Mouse (Mus musculus): ENCODE results near the gene Gm37240.

DNA sequence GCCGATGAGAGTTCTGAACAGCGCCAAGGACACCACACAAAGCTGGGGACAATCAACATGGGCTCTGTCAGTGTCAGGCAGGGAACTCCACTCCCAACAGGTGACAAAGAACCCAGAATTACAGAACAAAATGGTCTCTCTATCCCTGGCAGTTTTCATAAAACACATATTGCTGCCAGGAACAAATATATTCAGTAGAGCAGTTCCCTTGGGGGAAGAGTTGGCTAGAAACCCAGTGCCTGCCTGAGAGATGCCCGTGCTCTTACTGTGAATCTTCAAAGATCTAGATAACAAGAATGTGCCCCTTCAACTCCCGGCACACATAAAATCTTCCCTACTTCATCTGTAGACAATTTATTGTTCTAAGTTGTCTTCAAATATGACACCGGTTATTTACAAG lies 203.7 kb downstream of the Gm37240 start:
- TF ChIP-seq ZC3H11A (IDR thresholded peaks at IDR 0.05; ENCODE audit: borderline replicate concordance, low read depth, low read length) (no peak), ZNF384 (IDR thresholded peaks at IDR 0.05; ENCODE audit: low read depth, low read length) (no peak), CHD2 (IDR thresholded peaks at IDR 0.05; ENCODE audit: low read depth, low read length) (no peak)

Data from ES-E14 (cell line).